Mouse (Mus musculus) megakaryocyte, embryonic 14.5 days (primary cell): ENCODE measurements around the gene H2-M10.5.
"Not testable (repeated sequence)": the region's sequence is repeated elsewhere in the genome, so short reads cannot be mapped to it uniquely, and the experiment has no call there.

Experiments
- FLI1 ChIP-seq: IDR thresholded peaks from 2 replicates; pipeline ENCODE4 v1.6.1; 2012; ENCODE audit warnings: low read length, inconsistent platforms, mixed read lengths
- GATA1 ChIP-seq: IDR thresholded peaks from 3 replicates; pipeline ENCODE4 v1.6.1; 2012; ENCODE audit warnings: mixed read lengths, low read length, inconsistent platforms, borderline replicate concordance

GRCm38 (mm10) chr17:36765403-36765802 lies 7.3 kb upstream of the H2-M10.5 start:
- TF ChIP-seq GATA1, FLI1: not testable (repeated sequence)
